Mouse (Mus musculus) brain, embryonic 18.5 days (tissue): ENCODE data around the gene Hnrnpu.
"Not testable (repeated sequence)": the region's sequence is repeated elsewhere in the genome, so short reads cannot be mapped to it uniquely, and the experiment has no call there.

Source experiments
- DNase-seq: peaks from one replicate; pipeline ENCODE4 v3.0.0-alpha.2; 2012; ENCODE audit warnings: low read depth, low spot score

Gene Hnrnpu

GRCm38 (mm10) chr1:178313039-178313597 lies 24.5 kb downstream of the Hnrnpu start:
- no peak for DNase-seq

DNA sequence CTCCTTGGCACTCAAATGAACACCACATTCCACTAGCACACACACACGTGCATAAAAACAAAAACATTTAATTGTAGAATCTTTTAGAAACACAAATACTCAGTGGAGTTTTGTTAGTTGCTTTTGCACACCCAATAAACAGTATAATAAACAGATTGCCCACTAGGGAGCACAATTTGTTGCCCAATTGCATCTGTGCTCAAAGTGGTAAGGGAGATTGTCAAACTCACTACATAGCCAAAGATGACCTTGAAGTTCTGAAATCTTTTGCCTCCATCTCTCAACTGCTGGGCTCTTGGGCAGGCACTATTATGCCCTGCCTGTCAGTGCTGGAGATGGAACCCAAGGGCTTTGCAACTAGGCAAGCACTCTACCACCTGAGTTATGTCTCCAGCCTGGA lies 27.5 kb downstream of the Hnrnpu start:
- no peak for DNase-seq

DNA sequence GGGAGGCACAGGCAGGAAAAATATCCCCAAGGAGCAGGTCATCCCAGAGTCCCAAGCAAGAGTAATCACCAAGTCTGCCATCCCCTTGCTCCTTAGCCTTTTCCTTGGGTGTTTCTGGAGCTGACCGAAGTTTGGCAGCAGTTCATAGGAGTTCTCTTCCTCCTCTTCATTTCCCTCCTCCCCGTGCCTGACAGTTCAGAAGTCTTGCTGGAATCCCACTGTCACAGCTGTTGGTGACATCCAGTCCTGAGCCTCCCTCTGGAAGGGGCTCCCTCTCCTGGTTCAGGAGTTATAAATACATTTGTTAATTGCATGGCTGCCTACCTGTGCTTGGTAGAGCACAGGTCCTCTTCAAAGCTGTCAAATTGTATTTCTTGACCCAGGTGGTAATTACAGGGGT lies 28.1 kb downstream of the Hnrnpu start:
- DNase-seq, result no peak

GRCm38 (mm10) chr1:178303425-178303824 lies 34.2 kb downstream of the Hnrnpu start:
- DNase-seq, result no peak

DNA sequence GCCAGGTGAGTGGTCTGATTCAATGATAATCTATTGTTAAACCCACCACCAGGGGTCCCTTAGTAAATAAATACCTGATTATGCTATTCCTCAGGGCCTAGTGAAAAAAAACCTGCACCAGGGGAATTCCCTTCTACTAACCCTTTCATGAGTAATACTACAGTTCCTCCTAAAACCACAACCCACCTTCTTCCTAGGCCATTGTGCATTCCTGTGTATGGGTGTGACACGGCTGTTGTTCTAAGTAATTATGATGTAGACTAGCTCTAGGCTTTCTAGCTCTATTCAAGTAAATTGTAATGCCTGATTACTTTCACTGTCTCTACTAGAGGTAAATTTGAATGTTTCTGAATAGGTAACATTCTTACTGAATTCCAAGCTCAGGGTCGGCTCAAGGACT lies 36.3 kb downstream of the Hnrnpu start:
- DNase-seq, result not testable (repeated sequence)

DNA sequence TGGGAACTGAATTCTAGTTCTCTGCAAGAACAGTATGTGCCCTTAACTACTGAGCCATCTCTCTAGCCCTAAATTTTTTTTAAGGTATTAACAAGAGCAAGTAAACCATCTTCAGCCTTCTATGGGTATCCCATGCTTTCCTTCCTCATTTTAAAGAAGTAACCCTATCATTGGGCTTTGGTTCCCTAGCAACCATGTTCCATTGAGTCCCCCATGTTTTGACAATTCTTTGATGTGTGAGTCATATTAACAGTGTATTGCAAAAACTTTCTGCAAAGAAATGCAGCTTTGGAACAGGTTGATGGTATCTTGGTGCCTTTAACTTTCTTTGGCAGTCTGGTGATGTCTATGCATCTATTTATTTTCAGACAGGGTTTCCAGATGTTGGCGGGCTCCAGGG lies 43.5 kb downstream of the Hnrnpu start:
- DNase-seq, result no peak

DNA sequence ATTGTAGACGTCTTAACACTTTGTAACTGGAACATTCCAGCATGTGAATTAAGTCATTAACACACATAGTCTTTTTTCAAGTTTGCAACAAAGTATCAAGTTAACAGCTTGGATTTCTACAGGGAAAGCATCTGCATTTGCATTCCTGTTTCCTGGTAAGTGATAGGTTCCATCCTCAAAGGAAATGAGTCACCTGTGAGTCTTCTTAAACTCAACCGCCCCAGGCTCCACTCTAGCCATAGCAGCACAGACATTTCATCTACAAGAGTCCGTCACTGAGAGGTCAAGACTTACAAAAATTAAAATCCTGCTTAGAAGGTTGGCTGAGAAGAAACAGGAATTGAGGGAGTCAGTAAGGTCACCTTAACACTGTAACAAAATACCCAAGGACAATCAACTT lies 45.9 kb downstream of the Hnrnpu start:
- DNase-seq, result no peak

DNA sequence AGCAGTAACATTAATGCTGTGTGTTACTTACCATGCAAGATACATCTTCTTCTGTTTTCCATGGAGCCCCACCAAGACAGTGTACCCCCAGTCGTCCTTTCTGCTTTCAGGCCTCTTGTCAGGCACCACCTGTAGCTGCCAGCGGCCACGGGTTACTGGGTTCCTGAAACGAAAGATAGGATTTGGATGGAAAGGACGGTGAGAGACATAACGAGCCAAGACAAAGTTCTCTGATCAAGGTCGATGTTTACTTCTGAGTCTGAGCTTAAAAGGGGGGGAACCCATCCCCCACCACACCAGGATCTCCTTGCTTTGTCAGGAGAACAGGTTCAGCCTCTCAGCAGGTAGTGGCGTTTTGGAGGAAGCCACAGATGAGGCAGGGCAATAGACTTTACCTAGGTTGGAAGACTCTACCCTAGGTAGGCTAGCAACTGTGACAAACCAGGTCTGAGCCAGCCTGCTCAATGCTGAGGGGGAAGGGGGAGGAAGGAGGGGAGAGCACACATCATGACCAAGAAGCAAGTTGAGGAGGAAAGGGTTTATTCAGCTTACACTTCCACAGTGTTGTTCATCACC lies 49.9 kb downstream of the Hnrnpu start:
- DNase-seq, result no peak

DNA sequence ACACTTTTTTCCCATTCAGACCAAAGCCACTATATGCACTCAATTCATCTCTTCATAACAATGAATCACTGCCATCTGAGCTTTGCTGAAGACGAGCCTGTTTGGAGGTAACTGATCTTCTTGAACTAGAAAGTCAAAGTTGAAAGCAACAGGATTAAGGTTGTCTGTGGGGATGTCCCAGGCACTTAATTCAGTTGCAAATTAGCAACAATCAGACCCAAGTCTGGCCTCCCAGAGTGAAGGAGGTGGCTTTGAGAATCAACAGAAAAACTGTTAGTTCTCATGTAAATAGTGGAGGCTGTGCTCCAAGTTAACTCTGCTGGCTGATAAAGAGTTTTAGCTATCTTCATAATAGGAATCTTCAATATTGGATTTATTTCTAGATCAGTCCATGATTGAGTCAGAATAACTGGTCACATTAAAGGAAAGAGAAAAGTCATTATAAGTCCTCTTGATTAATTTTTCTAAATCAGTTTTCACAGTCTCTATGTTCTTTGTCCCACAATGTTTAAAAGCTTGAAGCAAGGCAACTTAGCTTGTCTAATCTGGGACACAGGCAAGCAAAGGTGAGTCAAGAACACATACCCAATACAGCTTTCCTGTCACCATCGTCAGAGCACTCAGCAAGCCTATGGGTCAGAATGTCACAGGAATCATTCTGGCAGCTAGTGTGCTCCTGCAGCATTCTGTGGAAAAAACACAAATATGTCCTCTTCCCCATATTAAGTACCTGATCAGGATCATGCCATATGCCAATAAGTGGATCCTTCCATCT lies 53.5 kb downstream of the Hnrnpu start:
- DNase-seq, result no peak

GRCm38 (mm10) chr1:178283314-178283713 lies 54.3 kb downstream of the Hnrnpu start:
- DNase-seq, result not testable (repeated sequence)

GRCm38 (mm10) chr1:178276054-178276911 lies 61.3 kb downstream of the Hnrnpu start:
- DNase-seq, result peak; percentile 70

GRCm38 (mm10) chr1:178275738-178276053 lies 61.9 kb downstream of the Hnrnpu start:
- no peak for DNase-seq

DNA sequence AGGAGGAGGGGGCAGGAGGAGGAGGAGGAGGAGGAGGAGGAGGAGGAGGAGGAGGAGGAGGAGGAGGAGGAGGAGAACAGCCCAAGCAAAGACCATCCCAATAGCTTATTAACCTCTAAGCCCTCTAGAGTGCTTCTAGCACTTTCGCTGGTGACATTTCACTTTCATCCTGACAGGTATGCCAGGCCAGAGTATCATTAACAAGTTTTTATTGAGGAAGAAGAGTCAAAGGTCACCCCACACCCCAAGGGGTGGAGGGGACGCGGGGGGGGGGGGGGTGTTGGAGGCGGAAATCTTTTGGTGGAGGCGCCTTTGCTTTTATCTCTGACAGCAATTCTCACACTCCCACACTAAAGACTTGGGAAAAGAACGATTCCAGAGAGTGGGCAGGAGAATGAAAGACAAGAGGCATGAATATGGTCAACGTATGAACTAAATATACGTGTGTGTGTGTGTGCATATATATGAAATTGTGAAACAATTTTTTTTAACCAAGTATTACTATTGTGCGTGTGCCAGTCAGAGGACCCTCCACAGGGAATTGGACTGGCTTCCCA lies 62.3 kb downstream of the Hnrnpu start:
- DNase-seq, result no peak
